Mouse (Mus musculus) lung, adult 2 months (tissue): Measurements from ENCODE around the gene Atr. TPM values are rescaled to one million over a fixed set of nuclear protein-coding genes. Genes with fewer than 3 reads are reported as not detected.

ENCODE experiments used
- DNase-seq: peaks from one replicate; pipeline ENCODE4 v3.0.0; 2022
- H3K4me1 ChIP-seq: fragments of 200-500 bp; 2 replicates; pipeline ENCODE4 v1.6.1; 2011; ENCODE audit warnings: low read length; ENCODE audit not compliant: control insufficient read depth, insufficient read depth
- H3K4me3 ChIP-seq: fragments of 200-500 bp; replicated peaks from 2 replicates; pipeline ENCODE3; 2011; ENCODE audit warnings: low read depth, mild to moderate bottlenecking, control low read depth, low read length; ENCODE audit errors: extremely low read depth
- CTCF ChIP-seq: fragments of 200-500 bp; IDR thresholded peaks from 2 replicates; pipeline ENCODE4 v1.5.1; 2011; ENCODE audit warnings: mild to moderate bottlenecking, low read length, control low read depth; ENCODE audit not compliant: insufficient read depth
- POLR2A ChIP-seq: fragments of 200-500 bp; IDR thresholded peaks from 2 replicates; pipeline ENCODE4 v1.6.1; 2011; ENCODE audit warnings: low read depth, mild to moderate bottlenecking, control low read depth, low read length, borderline replicate concordance; ENCODE audit errors: extremely low read depth
- WGBS: fragments of 180-500 bp; shearing (Covaris S2); methylation state at CpG from one replicate; pipeline ENCODE4 v1.1.7; 2018; 5-methylcytosine and 5-hydroxymethylcytosine counted together
- polyA plus RNA-seq: library from polyadenylated mRNA; depleted of rRNA; stranded (reverse); fragments of >200 nt; gene quantifications from 2 replicates; pipeline ENCODE4 v1.2.3, GENCODE M21; 2012; rRNA removed

Atr gene
- polyA plus RNA-seq, 1 experiment, result 2.1 TPM

- H3K4me3 ChIP-seq, result no peak overlapping the region
- 78% methylated on average over 6 of the region's 6 CpGs for WGBS
- H3K4me1 ChIP-seq, result no peaks in the 10 kb centered on the region; the same call in 1 of the 2 replicates
- TF ChIP-seq POLR2A (no peak), CTCF (no peak)
- no peak for DNase-seq
Observed at GRCm38 (mm10) chr9:95959246-95959645, 101.8 kb downstream of the Atr start.

DNA sequence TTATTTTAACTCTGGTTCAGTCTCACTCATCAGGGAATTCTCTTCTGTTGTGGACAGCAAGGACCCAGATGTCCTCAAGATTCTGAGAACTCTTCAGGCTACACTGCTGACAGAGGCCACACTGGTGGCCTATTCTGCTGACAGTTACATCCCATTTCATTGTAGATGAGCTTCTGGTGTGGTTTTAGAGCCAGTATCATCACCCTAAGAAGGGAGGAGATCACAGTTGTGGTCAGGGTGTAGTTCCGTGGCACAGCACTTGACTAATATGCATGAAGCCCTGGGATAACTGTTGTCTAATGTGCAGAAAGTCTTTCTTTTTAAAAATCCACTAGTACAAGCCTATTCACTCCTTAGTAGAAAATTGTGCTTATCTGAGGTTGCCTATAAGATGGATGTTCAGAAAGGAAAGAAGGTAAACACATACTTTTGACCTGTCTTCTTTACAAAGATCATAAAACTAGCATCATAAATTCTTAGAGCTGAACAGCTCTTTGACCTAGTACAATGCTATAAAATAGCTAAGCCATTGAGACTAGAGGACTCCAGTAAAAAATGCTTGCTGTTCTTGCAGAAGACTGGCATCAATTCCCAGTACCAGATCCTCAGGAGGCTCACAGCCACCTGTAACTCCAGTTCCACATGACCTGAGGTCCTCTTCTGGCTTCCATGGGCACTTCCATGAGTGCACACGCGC is 102.5 kb downstream of the Atr start:
- 87% methylated on average over 3 of the region's 3 CpGs for WGBS
- no peak for DNase-seq

DNA sequence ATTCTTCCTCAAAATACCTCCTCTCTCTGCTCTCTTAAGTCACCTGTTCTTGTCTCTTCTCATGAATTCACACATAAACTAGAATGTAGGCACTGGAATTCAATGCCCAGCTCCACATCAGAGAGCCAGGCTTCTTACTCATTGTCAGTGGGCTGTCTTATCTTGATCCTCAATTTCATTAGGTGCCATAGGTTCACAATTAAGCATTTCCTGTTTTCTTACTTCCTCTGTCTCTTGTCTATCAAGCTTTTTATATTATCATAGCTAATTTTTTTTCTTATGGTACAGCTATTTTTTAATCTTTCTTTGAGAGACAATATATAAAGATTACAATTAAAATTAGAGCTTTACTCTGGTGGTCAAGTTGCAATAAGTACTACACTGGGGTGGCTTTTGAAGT is 103.7 kb downstream of the Atr start:
- no peak overlapping the region for H3K4me3 ChIP-seq
- no peak for DNase-seq
- TF ChIP-seq CTCF (no peak), POLR2A (no peak)
- no peaks in the 10 kb centered on the region; the same call in 1 of the 2 replicates for H3K4me1 ChIP-seq

More for the DNA sequence above, 102.5 kb downstream of the Atr start:
- Histone ChIP-seq H3K4me3 (no peak overlapping the region), H3K4me1 (no peaks in the 10 kb centered on the region; the same call in 1 of the 2 replicates)
- TF ChIP-seq CTCF, result no peak
- TF ChIP-seq POLR2A, result no peak

- WGBS, result 94% methylated on average over 13 of the region's 13 CpGs
- TF ChIP-seq POLR2A, result no peak
- no peak for DNase-seq
- no peak overlapping the region for H3K4me3 ChIP-seq
- H3K4me1 ChIP-seq, result no peaks in the 10 kb centered on the region
Observed at GRCm38 (mm10) chr9:95964037-95964436, 106.6 kb downstream of the Atr start.

GRCm38 (mm10) chr9:95978279-95978678 is 120.9 kb downstream of the Atr start:
- Histone ChIP-seq H3K4me1 (no peaks in the 10 kb centered on the region), H3K4me3 (no peak overlapping the region)
- no peak for DNase-seq
- WGBS, result 74% methylated on average over 2 of the region's 2 CpGs
- TF ChIP-seq POLR2A (no peak), CTCF (no peak)

GRCm38 (mm10) chr9:95979896-95980295 is 122.5 kb downstream of the Atr start:
- 88% methylated on average over 6 of the region's 6 CpGs for WGBS
- TF ChIP-seq CTCF (no peak), POLR2A (no peak)
- no peak for DNase-seq

DNA sequence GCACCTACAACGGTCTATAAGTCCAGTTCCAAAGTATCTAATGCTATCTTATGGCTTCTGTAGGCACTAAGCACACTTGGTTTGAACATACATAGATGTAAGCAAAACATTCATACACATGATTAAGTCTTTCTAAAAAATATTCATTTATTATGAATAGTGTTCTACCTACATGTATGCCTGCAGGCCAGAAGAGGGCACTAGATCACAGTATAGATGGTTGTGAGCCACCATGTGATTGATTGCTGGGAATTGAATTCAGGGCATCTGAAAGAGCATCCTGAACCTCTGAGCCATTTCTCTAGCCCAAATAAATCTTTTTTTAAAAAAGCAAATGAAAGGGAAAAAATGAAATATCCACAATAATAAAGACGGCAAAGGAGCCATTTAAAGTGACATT is 134.9 kb downstream of the Atr start:
- no peak overlapping the region for H3K4me3 ChIP-seq
- DNase-seq, result no peak
- 97% methylated on average over 2 of the region's 2 CpGs for WGBS
- TF ChIP-seq POLR2A, result no peak
- no peak for TF ChIP-seq CTCF
- H3K4me1 ChIP-seq, result no peaks in the 10 kb centered on the region

More at GRCm38 (mm10) chr9:95979896-95980295, 122.5 kb downstream of the Atr start:
- no peaks in the 10 kb centered on the region for H3K4me1 ChIP-seq
- H3K4me3 ChIP-seq, result no peak overlapping the region

Other genes starting within 250 kb of the Atr start
- 24.5 and 31.5 TPM in 2 replicates for gene Pcolce2, start 220.0 kb upstream of the Atr start, polyA plus RNA-seq
- gene Trpc1, start 107.2 kb upstream of the Atr start, polyA plus RNA-seq, result 5.7 and 6.4 TPM in 2 replicates
- 1.9 and 3.8 TPM in 2 replicates for gene Pls1, start 12.3 kb upstream of the Atr start, polyA plus RNA-seq
- gene Xrn1, start 97.2 kb downstream of the Atr start, polyA plus RNA-seq, result 3.7 and 5.7 TPM in 2 replicates